Mouse (Mus musculus) ovary, postnatal 14 days (tissue): Measurements from ENCODE around the gene Vps52.

Experiments
- DNase-seq: peaks from one replicate; pipeline ENCODE4 v3.0.0; 2022; ENCODE audit warnings: low spot score

Gene Vps52

DNA sequence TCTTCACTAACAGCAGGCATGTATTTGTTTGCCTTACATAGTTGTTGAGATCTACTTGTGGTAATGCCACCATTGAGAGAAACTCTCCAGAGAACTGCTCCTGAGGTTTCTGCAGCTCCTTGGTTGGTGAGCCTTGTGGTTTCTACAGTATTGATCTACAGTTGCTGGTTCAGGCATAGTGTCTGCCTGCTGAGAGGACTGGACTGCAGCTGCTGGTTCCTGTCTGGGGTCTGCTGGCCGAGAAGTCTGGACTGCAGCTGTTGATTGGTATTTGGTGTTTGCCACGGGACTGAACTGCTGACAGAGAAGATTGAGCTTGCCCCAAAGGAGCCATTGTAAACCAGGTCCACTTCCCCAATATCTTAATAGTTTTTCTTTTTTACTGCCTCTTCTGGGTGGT, 51.0 kb downstream of the Vps52 start:
- no peak for DNase-seq

DNA sequence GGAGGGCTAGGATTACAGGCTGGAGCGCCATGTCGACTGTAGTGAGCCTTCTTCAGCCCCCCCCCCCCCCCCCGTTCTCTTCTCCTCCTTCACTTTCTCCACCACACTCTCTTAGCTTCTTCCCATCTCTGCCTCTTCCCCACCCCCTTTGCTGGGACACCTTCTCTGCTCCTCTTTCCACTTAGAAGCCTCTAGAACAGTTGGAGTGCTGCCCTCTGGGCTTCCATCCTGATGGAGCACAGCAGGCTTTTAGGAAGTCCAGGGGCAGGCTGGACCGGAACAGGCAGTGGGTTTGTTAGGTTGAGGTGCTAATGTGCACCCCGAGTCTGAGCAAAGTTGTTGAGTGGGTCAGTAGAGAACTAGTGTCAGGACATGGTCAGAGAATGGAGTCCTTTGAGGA, 54.5 kb downstream of the Vps52 start:
- DNase-seq = no peak

DNA sequence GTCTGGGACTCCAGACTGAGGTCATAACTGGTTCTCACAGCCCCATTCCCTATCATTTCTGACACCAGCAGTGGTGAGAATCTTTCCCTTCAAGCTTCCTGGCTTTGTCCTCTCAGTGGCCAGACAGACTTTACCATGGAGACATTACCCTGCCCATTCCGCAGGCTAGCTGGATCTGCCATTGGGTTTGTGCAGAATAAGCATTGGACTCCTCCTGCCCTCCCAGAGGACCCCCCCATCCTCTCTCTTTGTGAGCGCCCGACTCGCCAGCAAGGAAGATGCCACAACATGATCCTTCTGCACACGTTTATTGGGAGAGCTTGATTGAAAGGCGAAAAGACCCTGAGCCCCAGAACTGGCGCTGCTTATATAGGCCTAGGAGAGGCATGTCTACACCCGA, 57.8 kb downstream of the Vps52 start:
- DNase-seq = no peak
